Comparison of ENCODE assay signal across 8 mouse cellular contexts in genomic region chr3:138743061-138743671, GRCm38 (mm10). TPM values are rescaled to one million over a fixed set of nuclear protein-coding genes. Genes with fewer than 3 reads are reported as not detected.
DNase-seq lines count a peak whose midpoint lies in the region; ATAC-seq lines count a peak whose summit lies in the region.

No protein-coding gene starts in this region.

- 0 out of 2 replicates have a peak, but pooled peaks cover 2% of the 10 kb centered on the region for H3K27me3 ChIP-seq in hindbrain, embryonic 11.5 days (ENCODE audit: control insufficient read depth, insufficient read depth, low read length)

- H3K36me3 ChIP-seq in hindbrain, embryonic 11.5 days (ENCODE audit: control insufficient read depth, insufficient read depth, low read length), result no peaks in the 10 kb centered on the region

- peak overlapping the region; percentile 87 for H3K27ac ChIP-seq in hindbrain, embryonic 11.5 days (ENCODE audit: low read depth, low read length)

- WGBS in hindbrain, embryonic 11.5 days, result 0% methylated on average over 33 of the region's 33 CpGs

- H3K4me2 ChIP-seq in hindbrain, embryonic 11.5 days (replicated peaks; ENCODE audit: low read depth, low read length), result peak overlapping the region; percentile 86

- H3K4me1 ChIP-seq in hindbrain, embryonic 11.5 days (replicated peaks; ENCODE audit: control insufficient read depth, insufficient read depth, low read length), result no peaks in the 10 kb centered on the region

- peak; percentile 94 for ATAC-seq in hindbrain, embryonic 11.5 days (ENCODE audit: low FRiP score)

- H3K9ac ChIP-seq in hindbrain, embryonic 11.5 days (ENCODE audit: low read depth, low read length), result peak overlapping the region; percentile 95

- peak; percentile 83 for DNase-seq in Muller cell, postnatal 12 days (ENCODE audit: inconsistent ontology term)
- DNase-seq in cerebellum, adult 11-12 months, result peak; percentile 86
- peak; percentile 63 for DNase-seq in forelimb bud, embryonic 11.5 days (ENCODE audit: low read depth, low spot score)
- peak; percentile 87 for DNase-seq in hindbrain, embryonic 11.5 days (ENCODE audit: low spot score)
- peak; percentile 61 to 72 for DNase-seq in layer of hippocampus, postnatal 14 days (ENCODE audit: low spot score in 2 of 2)
- DNase-seq in lung, postnatal 36 days, result peak; percentile 68
- peak; percentile 77 to 81 for DNase-seq in right cerebral cortex, adult 2 months (ENCODE audit: low spot score in 2 of 2)
- DNase-seq in urinary bladder, postnatal 36 days (ENCODE audit: low spot score in 2 of 2), result peak; percentile 52 to 68

- no peaks in the 10 kb centered on the region for H3K9me3 ChIP-seq in hindbrain, embryonic 11.5 days (ENCODE audit: control insufficient read depth, low read length)

- H3K4me3 ChIP-seq in hindbrain, embryonic 11.5 days (ENCODE audit: low read depth, low read length), result peak overlapping the region; percentile 84

RNA-seq across cellular contexts. Expression of gene Tspan5, which starts 1.2 kb away (rescaled TPM):
- polyA plus RNA-seq in hindbrain, embryonic 11.5 days (2014; fragmentation: Nextera tagmentation; extraction: Ambion mirVana), result 51.0 and 64.9 TPM in 2 replicates
- total RNA-seq in layer of hippocampus, postnatal 14 days (2021), result 100 to 1,000 TPM; 172 TPM

Comparison
In these comparisons a context has a peak if more than half of its experiments do, and no peak if none do; other contexts are left out.
1. Peak in every context shown above with its lines: DNase-seq, ATAC-seq, H3K4me3 ChIP-seq and H3K27ac ChIP-seq.